Mouse (Mus musculus) bone marrow, adult 2 months (tissue): Measurements from ENCODE around the gene B4galt3.

Source experiments
- CTCF ChIP-seq: fragments of 200-500 bp; IDR thresholded peaks from 2 replicates; pipeline ENCODE4 v1.5.1; 2011; ENCODE audit warnings: low read length, control low read depth; ENCODE audit not compliant: control insufficient read depth, insufficient read depth
- POLR2A ChIP-seq: fragments of 200-500 bp; IDR thresholded peaks from 2 replicates; pipeline ENCODE4 v1.6.1; 2011; ENCODE audit warnings: low read depth, mild to moderate bottlenecking, control low read depth, low read length, borderline replicate concordance; ENCODE audit not compliant: control insufficient read depth

- TF ChIP-seq CTCF, result no peak
- TF ChIP-seq POLR2A, result no peak
Observed at GRCm38 (mm10) chr1:171271622-171272021, 1.5 kb downstream of the B4galt3 start.
